Mouse (Mus musculus) hindbrain, embryonic 15.5 days (tissue): ENCODE measurements at regions not wholly inside any gene's neighbourhood (a gene's known extent, or its start where the extent isn't known, plus 50 kb on each side); places are given as distances from the start of the nearest gene placed in this dataset.

Source experiments
- ATAC-seq: fragments of 200-750 bp; cut with Nextera tagmentation; 2 replicates; pipeline ENCODE4 v1.8.0; 2017; ENCODE audit warnings: low read depth, moderate number of reproducible peaks, moderate TSS enrichment; ENCODE audit not compliant: low FRiP score
- H3K27ac ChIP-seq: fragments of 300-500 bp; sonication (generic); replicated peaks from 2 replicates; pipeline ENCODE4 v1.5.1; 2015; ENCODE audit warnings: mild to moderate bottlenecking, inconsistent platforms
- H3K27me3 ChIP-seq: fragments of 300-500 bp; sonication (generic); 2 replicates; pipeline ENCODE4 v1.6.1; 2015; ENCODE audit warnings: control low read depth, inconsistent platforms
- H3K36me3 ChIP-seq: fragments of 300-500 bp; sonication (generic); 2 replicates; pipeline ENCODE4 v1.6.1; 2015; ENCODE audit warnings: control low read depth, inconsistent platforms
- H3K4me1 ChIP-seq: fragments of 300-500 bp; sonication (generic); replicated peaks from 2 replicates; pipeline ENCODE4 v1.6.1; 2015; ENCODE audit warnings: control low read depth, inconsistent platforms
- H3K4me2 ChIP-seq: fragments of 300-500 bp; sonication (generic); 2 replicates; pipeline ENCODE4 v1.6.1; 2015; ENCODE audit warnings: moderate library complexity, mild to moderate bottlenecking, inconsistent platforms
- H3K4me3 ChIP-seq: fragments of 300-500 bp; sonication (generic); 2 replicates; pipeline ENCODE4 v1.5.1; 2015; ENCODE audit warnings: mild to moderate bottlenecking, inconsistent platforms
- H3K9ac ChIP-seq: fragments of 300-500 bp; sonication (generic); 2 replicates; pipeline ENCODE4 v1.6.1; 2015; ENCODE audit warnings: inconsistent platforms
- H3K9me3 ChIP-seq: fragments of 300-500 bp; sonication (generic); 2 replicates; pipeline ENCODE4 v1.6.1; 2016; ENCODE audit warnings: control low read depth, inconsistent platforms
- WGBS: fragments of 180-500 bp; shearing (Covaris S2); methylation state at CpG from one replicate; pipeline ENCODE4 v1.1.7; 2015; 5-methylcytosine and 5-hydroxymethylcytosine counted together

DNA sequence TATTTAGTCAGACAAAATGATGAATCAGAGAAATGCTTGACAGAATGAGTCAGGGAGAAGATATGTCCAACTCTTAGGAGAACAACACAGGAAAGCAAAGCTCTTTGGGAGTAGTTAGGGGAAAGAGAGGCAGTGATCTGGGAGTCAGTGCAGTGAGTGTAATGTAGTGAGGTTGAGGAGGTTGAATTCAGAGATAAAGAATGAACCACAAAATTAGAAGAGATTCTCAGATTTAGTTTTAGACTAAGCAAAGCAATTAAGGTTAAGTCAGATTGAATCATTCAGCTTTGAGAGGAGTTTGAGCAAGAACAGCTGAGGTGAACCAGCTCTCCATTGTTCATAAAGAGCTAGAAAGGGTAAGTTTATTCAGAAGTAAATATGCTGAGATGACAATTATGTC, 777.0 kb upstream of the Foxg1 start:
- Histone ChIP-seq H3K4me2 (no peak overlapping the region), H3K9ac (no peak overlapping the region), H3K9me3 (no peaks in the 10 kb centered on the region), H3K27me3 (no peaks in the 10 kb centered on the region), H3K27ac (no peak overlapping the region), H3K4me1 (no peaks in the 10 kb centered on the region), H3K4me3 (no peak overlapping the region), H3K36me3 (no peaks in the 10 kb centered on the region)
- no peak for ATAC-seq

DNA sequence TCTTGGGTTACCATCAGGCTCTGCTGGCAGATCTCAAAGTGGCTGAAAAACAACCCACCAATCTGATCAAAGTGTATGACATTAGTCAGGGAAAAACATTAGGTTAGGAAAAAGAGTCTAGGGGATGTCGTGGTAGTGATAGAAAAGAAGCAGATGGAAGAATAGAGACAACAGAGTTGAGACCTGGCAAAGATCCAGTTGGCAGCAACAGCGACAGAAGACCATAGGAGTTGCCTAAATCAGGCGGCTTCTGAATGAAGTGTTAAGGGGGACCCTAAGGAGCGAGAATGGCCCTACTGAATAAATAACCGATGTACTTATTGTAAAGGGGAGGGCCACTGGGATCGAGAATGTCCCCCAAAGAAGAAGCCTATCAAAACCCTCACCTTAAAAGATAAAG, 773.1 kb upstream of the Foxg1 start:
- H3K4me3 ChIP-seq: no peak overlapping the region
- no peak for ATAC-seq
- H3K4me2 ChIP-seq: no peak overlapping the region
- H3K9me3 ChIP-seq: no peaks in the 10 kb centered on the region
- no peak overlapping the region for H3K27ac ChIP-seq
- no peaks in the 10 kb centered on the region for H3K27me3 ChIP-seq
- no peaks in the 10 kb centered on the region for H3K4me1 ChIP-seq
- H3K36me3 ChIP-seq: no peaks in the 10 kb centered on the region
- no peak overlapping the region for H3K9ac ChIP-seq
- 68% methylated on average over 6 of the region's 6 CpGs for WGBS

DNA sequence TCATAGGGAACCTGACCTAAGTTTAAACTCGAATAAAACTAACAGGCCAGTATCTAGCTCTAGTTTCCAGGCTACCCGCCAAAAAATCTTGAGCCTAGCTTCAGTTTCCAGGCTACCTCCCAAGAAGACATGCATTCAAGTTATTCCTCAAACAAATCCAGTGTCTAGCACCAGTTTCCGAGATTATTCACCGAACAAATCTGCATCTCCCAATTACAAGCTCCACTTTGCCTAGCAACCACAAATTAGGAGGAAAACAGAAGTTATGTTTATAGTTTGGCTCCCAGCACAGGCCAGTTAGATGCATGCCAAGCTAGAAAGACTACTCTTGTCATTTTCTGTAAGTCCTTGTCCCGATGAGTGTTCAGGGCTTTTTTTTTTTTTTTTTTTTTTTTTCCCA, 770.4 kb upstream of the Foxg1 start:
- Histone ChIP-seq H3K4me3 (no peak overlapping the region), H3K27ac (no peak overlapping the region), H3K4me1 (no peaks in the 10 kb centered on the region), H3K9ac (no peak overlapping the region), H3K4me2 (no peak overlapping the region), H3K27me3 (no peaks in the 10 kb centered on the region), H3K36me3 (no peaks in the 10 kb centered on the region), H3K9me3 (no peaks in the 10 kb centered on the region)
- ATAC-seq: no peak
- WGBS: 66% methylated on average over 5 of the region's 5 CpGs

DNA sequence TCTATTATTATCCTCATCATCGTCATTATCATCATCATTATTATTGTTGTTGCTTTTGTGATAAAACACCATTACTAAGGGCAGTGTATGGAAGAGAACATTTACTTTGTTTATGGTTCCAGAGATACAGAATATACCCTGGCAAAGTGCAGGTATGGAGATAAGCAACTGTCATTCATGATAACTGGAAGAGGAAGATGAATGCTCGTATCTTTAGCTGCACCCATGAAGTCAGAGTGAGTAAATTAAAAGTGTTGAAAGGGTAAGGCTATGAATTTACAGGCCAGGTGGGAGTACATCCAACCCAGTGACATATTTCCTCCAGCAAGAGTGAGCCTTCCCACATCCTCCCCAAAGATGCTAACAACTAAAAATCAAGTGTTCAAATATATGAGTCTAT, 766.1 kb upstream of the Foxg1 start:
- Histone ChIP-seq H3K4me2 (no peak overlapping the region), H3K36me3 (no peaks in the 10 kb centered on the region), H3K9ac (no peak overlapping the region), H3K27ac (no peak overlapping the region), H3K9me3 (no peaks in the 10 kb centered on the region), H3K27me3 (no peaks in the 10 kb centered on the region), H3K4me3 (no peak overlapping the region), H3K4me1 (no peaks in the 10 kb centered on the region)
- WGBS: 90% methylated on average over 2 of the region's 2 CpGs
- ATAC-seq: no peak

DNA sequence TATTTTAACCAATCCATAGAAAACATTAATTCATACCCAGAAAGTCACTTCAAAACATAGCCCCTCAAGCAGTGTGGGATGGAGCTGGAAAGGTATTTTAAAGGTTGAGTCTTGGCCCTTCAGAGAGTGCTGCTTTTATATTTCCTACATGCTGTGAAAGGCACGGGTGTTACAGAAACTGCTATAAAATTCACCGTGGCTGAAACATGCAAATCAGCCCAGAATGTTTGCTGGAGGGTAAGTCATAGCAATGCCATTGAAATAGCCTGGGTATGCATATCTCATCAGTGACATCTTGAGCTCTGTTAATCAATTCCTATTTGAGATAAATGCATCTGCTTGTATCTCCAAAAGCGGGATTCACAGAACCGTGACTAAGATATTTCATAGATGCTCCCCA, 748.9 kb upstream of the Foxg1 start:
- 29% methylated on average over 4 of the region's 4 CpGs for WGBS
- H3K36me3 ChIP-seq: no peaks in the 10 kb centered on the region
- 0 out of 2 replicates have a peak, but pooled peaks have one; percentile 27 for ATAC-seq
- no peaks in the 10 kb centered on the region for H3K27me3 ChIP-seq
- H3K27ac ChIP-seq: peak overlapping the region; percentile 69
- H3K9me3 ChIP-seq: no peaks in the 10 kb centered on the region
- H3K4me2 ChIP-seq: no peak overlapping the region
- H3K4me3 ChIP-seq: no peak overlapping the region
- H3K9ac ChIP-seq: no peak overlapping the region
- peaks cover 7% of the 10 kb centered on the region for H3K4me1 ChIP-seq

DNA sequence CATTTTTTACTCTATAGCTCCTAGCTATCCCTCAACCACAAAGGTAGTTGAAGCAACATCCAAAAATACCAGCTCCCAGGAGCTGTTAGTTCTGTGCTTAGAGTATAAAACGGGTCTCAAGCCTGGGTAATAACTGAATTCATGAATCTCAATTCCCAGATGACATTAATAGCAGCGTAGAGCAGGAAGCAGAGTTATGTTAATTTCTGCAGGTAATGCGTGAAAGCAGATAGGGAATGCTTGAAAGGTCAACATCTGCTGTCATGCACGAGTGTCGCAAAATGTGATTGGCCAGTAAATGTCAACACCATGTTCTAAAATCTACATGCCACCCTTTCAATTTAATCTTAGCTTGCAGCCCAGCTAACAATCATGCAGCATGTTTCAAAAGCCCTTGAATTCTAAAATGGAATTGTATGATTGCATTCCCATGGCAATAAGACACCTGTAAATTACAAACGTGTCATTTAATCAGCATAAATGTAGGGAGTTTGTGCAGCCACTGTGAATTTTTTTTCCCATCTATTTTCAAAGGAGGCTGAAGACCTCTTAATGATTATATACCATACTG, 747.7 kb upstream of the Foxg1 start:
- Histone ChIP-seq H3K27me3 (no peaks in the 10 kb centered on the region), H3K27ac (peak overlapping the region; percentile 69), H3K4me3 (no peak overlapping the region), H3K4me1 (peaks cover 7% of the 10 kb centered on the region), H3K9me3 (no peaks in the 10 kb centered on the region), H3K9ac (no peak overlapping the region), H3K4me2 (no peak overlapping the region), H3K36me3 (no peaks in the 10 kb centered on the region)
- 43% methylated on average over 6 of the region's 6 CpGs for WGBS
- ATAC-seq: no peak

DNA sequence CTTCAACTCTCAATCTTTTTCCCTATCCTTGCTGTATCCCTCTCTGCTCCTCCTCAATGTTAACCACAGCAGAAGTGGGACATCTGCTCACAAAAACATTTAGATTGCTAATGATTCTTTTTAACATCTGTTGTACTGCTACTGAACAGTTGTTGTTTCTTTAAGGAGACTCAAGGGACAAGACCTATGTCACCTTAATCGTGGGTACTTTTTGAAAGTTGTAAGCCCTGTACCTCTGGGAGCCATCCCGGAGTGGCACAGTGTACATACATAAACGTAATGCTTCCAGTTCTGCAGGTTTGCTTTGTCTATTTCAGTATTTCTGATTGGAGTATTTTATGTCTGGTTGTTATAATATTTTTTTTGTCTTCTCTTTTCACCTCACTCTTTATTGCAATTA, 740.5 kb upstream of the Foxg1 start:
- WGBS: 43% methylated on average over 3 of the region's 3 CpGs
- Histone ChIP-seq H3K9me3 (no peaks in the 10 kb centered on the region), H3K9ac (no peak overlapping the region), H3K27me3 (no peaks in the 10 kb centered on the region), H3K4me3 (no peak overlapping the region), H3K4me1 (0 out of 2 replicates have a peak, but pooled peaks cover 3% of the 10 kb centered on the region), H3K4me2 (no peak overlapping the region), H3K36me3 (no peaks in the 10 kb centered on the region), H3K27ac (no peak overlapping the region)
- ATAC-seq: no peak

DNA sequence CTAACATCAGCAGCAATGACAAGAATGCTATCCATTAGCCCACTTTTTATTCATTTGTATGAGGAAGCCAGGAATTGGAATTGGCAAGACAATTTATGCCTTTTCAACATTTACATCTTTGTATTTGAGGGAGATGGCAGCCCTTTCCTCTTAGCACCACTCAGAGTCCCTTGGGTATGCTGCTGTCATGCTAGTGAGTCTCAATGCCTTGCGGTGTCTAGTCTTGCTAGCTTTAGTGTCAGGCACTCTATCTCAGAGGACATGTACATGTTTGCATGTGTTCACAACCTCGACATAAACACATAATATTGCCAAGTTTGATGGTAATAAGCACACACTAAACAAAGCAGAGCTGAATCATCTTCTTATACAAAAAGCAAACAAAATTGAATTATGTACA, 737.3 kb upstream of the Foxg1 start:
- WGBS: 27% methylated on average over 2 of the region's 2 CpGs
- Histone ChIP-seq H3K9ac (no peak overlapping the region), H3K27ac (peak overlapping the region; percentile 57; the same call in 1 of the 2 replicates), H3K36me3 (no peaks in the 10 kb centered on the region), H3K4me2 (no peak overlapping the region), H3K4me3 (no peak overlapping the region), H3K9me3 (no peaks in the 10 kb centered on the region), H3K27me3 (no peaks in the 10 kb centered on the region), H3K4me1 (0 out of 2 replicates have a peak, but pooled peaks cover 3% of the 10 kb centered on the region)
- no peak for ATAC-seq

DNA sequence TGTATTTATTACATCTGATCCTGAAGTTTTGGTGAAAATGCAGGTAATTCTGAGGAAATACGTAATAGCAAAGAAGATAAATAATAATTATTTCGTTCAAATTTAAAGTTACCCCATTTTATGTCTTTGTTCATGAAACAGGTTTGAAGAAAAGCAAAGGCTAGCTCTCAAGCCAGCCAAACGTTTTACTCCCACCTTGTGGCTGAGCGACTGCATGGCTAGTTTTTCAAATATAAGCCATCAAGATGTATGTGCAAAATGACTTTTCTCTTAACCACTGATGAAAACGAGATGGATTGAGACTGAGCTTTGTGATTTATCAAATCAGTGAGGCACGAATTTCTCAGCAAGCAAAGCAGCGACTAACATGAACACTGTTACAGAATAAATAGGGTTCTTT, 736.5 kb upstream of the Foxg1 start:
- ATAC-seq: no peak; the same call in 1 of the 2 replicates
- Histone ChIP-seq H3K4me2 (no peak overlapping the region), H3K9me3 (no peaks in the 10 kb centered on the region), H3K27me3 (no peaks in the 10 kb centered on the region), H3K27ac (no peak overlapping the region; the same call in 1 of the 2 replicates), H3K9ac (no peak overlapping the region), H3K4me3 (no peak overlapping the region), H3K36me3 (no peaks in the 10 kb centered on the region), H3K4me1 (0 out of 2 replicates have a peak, but pooled peaks cover 3% of the 10 kb centered on the region)
- WGBS: 40% methylated on average over 7 of the region's 7 CpGs

DNA sequence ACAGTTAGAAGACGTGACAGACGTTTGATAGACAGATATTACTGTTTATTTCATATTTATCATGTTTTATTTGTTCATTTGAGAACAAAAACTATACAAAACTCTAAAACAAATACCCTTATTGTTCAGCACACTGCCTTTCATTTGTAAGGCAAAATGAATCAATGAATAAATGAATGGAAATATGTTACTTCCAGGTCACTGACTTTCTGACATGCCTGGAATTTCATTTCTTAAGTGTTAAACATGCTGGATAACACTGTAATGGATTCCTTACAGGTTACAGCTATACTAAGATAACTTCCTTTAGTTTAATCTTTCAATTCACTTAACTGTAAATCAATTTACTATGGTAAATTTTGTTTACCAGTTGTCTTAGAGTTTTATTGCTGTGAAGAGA, 707.3 kb upstream of the Foxg1 start:
- no peak overlapping the region for H3K4me2 ChIP-seq

DNA sequence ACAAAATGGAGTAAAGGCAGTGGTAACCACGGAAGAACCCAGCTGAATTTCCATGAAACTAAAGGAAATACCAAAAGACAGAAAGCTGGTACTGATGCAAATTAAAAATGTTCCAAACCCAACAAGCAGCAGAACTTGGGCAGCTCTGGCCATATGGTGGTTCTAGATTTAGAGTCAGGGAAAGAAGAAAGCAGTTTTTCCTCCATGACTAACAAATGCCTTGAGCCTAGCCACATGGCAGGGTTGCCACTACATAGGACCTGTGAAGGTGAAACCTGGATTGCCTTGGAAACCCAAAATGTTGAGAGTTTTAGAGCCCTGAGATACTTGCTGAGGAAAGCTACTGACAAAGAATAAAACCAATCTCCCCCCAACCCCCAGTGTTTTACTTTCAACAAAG, 701.5 kb upstream of the Foxg1 start:
- Histone ChIP-seq H3K36me3 (no peaks in the 10 kb centered on the region), H3K9ac (no peak overlapping the region), H3K4me1 (no peaks in the 10 kb centered on the region), H3K27me3 (no peaks in the 10 kb centered on the region), H3K4me2 (no peak overlapping the region), H3K9me3 (no peaks in the 10 kb centered on the region), H3K4me3 (no peak overlapping the region), H3K27ac (no peak overlapping the region)
- WGBS: 71% methylated on average over 1 of the region's 1 CpGs
- ATAC-seq: no peak

More for the DNA sequence above, 707.3 kb upstream of the Foxg1 start:
- Histone ChIP-seq H3K9me3 (no peaks in the 10 kb centered on the region), H3K27ac (no peak overlapping the region), H3K36me3 (no peaks in the 10 kb centered on the region), H3K27me3 (no peaks in the 10 kb centered on the region), H3K9ac (no peak overlapping the region), H3K4me3 (no peak overlapping the region), H3K4me1 (no peaks in the 10 kb centered on the region)
- WGBS: 70% methylated on average over 2 of the region's 2 CpGs
- ATAC-seq: no peak

DNA sequence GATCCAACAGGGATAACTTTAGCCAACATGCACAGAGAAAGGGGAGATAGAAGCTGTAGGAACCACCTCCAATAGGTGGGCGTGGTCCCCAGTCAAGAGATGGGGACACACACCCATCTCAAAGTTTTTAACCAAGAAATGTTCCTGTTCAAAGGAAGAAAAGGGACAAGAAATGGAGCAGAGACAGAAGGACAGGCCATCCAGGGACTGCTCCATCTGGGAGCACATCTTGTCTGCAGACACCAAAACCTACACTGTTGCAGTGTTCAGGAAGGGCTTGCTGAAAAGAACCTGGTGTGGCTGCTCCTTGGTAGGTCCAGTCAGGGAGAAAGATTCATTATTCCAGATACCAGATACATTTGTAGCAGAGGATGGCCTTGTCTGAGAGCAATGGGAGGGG, 676.5 kb upstream of the Foxg1 start:
- Histone ChIP-seq H3K9ac (no peak overlapping the region), H3K4me2 (no peak overlapping the region), H3K4me3 (no peak overlapping the region), H3K27ac (no peak overlapping the region), H3K4me1 (no peaks in the 10 kb centered on the region), H3K9me3 (no peaks in the 10 kb centered on the region), H3K36me3 (no peaks in the 10 kb centered on the region), H3K27me3 (no peaks in the 10 kb centered on the region)
- 89% methylated on average over 1 of the region's 1 CpGs for WGBS
- no peak for ATAC-seq

DNA sequence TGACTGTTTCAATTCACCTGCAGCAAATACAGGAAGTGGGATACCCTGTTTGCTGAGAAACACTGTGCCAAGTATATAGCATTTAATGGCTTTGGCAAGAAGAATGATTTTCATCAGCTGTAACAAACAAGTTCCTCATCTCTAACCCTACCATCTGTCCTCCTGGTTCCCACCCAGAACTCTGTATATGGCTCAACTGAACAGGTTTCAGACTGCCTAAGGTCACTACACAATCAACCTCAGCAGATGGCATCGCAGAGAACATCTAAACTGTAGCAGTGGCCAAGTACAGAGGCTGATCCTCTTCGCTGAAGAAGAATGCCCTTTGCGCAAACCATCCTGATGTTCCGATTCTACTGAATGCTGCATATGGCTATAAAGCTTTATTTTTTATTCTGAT, 668.8 kb upstream of the Foxg1 start:
- Histone ChIP-seq H3K9ac (no peak overlapping the region), H3K9me3 (no peaks in the 10 kb centered on the region), H3K36me3 (no peaks in the 10 kb centered on the region), H3K4me3 (no peak overlapping the region), H3K27me3 (no peaks in the 10 kb centered on the region), H3K4me2 (no peak overlapping the region), H3K27ac (no peak overlapping the region), H3K4me1 (no peaks in the 10 kb centered on the region)
- peak; percentile 80; the same call in 1 of the 2 replicates for ATAC-seq
- WGBS: 85% methylated on average over 4 of the region's 4 CpGs
